Mouse (Mus musculus) liver, embryonic 15.5 days (tissue): ENCODE measurements around the gene Eif2ak4. TPM values are rescaled to one million over a fixed set of nuclear protein-coding genes. Genes with fewer than 3 reads are reported as not detected.

ENCODE experiments used
- ATAC-seq: fragments of 200-750 bp; cut with Nextera tagmentation; 2 replicates; pipeline ENCODE4 v1.8.0; 2017; ENCODE audit warnings: moderate number of reproducible peaks, mild to moderate bottlenecking, moderate library complexity; ENCODE audit not compliant: insufficient read depth
- H3K27ac ChIP-seq: fragments of 300-500 bp; sonication (generic); replicated peaks from 2 replicates; pipeline ENCODE4 v1.5.1; 2015; ENCODE audit warnings: mild to moderate bottlenecking, inconsistent platforms
- H3K27me3 ChIP-seq: fragments of 300-500 bp; sonication (generic); 2 replicates; pipeline ENCODE4 v1.6.1; 2015; ENCODE audit warnings: mild to moderate bottlenecking, inconsistent platforms
- H3K36me3 ChIP-seq: fragments of 300-500 bp; sonication (generic); replicated peaks from 2 replicates; pipeline ENCODE4 v1.6.1; 2015; ENCODE audit warnings: moderate library complexity, mild to moderate bottlenecking, inconsistent platforms
- H3K4me1 ChIP-seq: fragments of 300-500 bp; sonication (generic); replicated peaks from 2 replicates; pipeline ENCODE4 v1.6.1; 2015; ENCODE audit warnings: inconsistent platforms
- H3K4me2 ChIP-seq: fragments of 300-500 bp; sonication (generic); 2 replicates; pipeline ENCODE4 v1.6.1; 2015; ENCODE audit warnings: moderate library complexity, mild to moderate bottlenecking, inconsistent platforms
- H3K4me3 ChIP-seq: fragments of 300-500 bp; sonication (generic); replicated peaks from 2 replicates; pipeline ENCODE4 v1.5.1; 2015; ENCODE audit warnings: mild to moderate bottlenecking, inconsistent platforms
- H3K9ac ChIP-seq: fragments of 300-500 bp; sonication (generic); 2 replicates; pipeline ENCODE4 v1.6.1; 2015; ENCODE audit warnings: moderate library complexity, mild to moderate bottlenecking, inconsistent platforms
- H3K9me3 ChIP-seq: fragments of 300-500 bp; sonication (generic); replicated peaks from 2 replicates; pipeline ENCODE4 v1.6.1; 2016; ENCODE audit warnings: inconsistent platforms
- WGBS: fragments of 180-500 bp; shearing (Covaris S2); methylation state at CpG from one replicate; pipeline ENCODE4 v1.1.7; 2015; ENCODE audit warnings: mixed read lengths; ENCODE audit not compliant: insufficient replicate concordance; 5-methylcytosine and 5-hydroxymethylcytosine counted together
- polyA plus RNA-seq: library from polyadenylated mRNA; unstranded; fragments of >200 nt; fragmentation: Nextera tagmentation; extraction: Ambion mirVana; gene quantifications from 2 replicates; pipeline ENCODE4 v1.2.1, GENCODE M21; 2015

Gene Eif2ak4
- polyA plus RNA-seq: 3.6 and 3.9 TPM in 2 replicates

DNA sequence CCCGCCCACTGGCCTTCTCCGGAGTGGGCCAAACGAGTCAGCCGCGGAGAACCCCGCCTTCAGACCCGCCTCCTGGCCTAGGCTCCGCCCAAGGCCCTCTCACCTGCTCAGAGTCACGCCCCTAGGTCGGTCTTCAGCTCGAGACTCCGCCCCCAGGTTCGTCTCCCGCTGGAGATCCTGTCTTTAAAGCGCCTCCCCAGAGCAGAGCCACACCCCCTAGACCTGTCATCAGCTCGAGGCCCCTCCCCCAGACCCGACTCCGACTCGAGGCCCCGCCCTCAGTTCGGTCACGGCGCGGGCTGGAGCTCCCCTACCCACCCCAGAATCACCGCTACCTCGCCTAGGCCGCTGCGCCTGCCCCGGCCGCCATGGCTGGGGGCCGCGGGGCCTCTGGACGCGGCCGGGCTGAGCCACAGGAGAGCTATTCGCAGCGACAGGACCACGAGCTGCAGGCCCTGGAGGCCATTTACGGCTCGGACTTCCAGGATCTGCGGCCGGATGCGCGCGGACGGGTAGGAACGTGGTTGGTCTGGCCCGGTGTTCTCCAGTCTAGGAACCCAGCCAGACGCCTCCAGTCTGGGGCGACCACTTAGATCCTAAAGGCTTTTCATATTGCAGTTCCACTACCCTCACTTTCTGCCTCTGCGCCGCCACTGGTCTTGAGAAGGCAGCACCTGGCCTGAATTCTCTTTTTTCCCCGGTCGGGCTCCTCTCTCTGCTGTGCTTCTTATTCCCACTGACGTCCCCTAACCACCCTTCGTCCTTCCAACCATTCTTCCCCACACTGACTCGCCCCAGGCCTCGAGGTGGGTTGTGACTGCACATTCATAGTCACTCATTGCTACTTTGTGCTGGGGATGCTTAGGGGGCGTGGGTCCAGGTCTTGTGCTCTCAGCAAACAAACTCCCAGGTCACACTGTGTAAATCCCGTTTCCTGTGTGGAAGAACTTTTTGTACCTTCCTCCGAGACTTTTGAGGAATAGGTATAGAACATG is at the start of gene Eif2ak4:
TSS of gene Eif2ak4 (plus strand) at position 278 of the 995 bp plus-strand sequence.
- H3K4me3 ChIP-seq: peak within 1 kb of the TSS; percentile 78
- ATAC-seq: peak; percentile 98
- WGBS: under 1% methylated on average over 61 of the region's 61 CpGs
- no peaks in the 10 kb centered on the region for H3K36me3 ChIP-seq
- H3K27me3 ChIP-seq: no peaks in the 10 kb centered on the region
- H3K4me2 ChIP-seq: peak within 1 kb of the TSS; percentile 93
- H3K4me1 ChIP-seq: peaks cover 26% of the 10 kb centered on the region
- H3K27ac ChIP-seq: peak within 1 kb of the TSS; percentile 76
- H3K9me3 ChIP-seq: no peaks in the 10 kb centered on the region
- H3K9ac ChIP-seq: peak within 1 kb of the TSS; percentile 81

DNA sequence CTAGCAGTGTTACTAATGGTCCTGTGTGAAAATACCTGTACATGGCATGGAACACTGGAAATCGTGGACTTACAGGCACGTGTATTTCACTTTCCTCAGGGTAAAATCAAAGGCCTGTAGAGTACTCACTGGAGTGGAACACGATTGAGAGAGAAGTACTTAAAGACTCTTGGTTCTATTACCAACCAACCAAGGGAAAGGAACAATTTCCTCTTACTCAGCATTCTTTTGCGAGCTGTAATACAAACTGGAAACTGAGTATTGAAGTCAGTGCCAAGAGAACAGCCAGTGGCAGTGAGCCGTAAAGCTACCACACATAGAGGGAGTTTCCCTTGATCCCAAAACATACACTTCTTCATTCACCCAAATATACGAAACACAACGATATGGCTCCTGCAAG is 47.1 kb upstream of the Eif2ak4 start:
- H3K9me3 ChIP-seq: no peaks in the 10 kb centered on the region
- H3K27ac ChIP-seq: no peak overlapping the region
- H3K36me3 ChIP-seq: no peaks in the 10 kb centered on the region
- ATAC-seq: no peak
- H3K4me1 ChIP-seq: no peaks in the 10 kb centered on the region
- H3K4me2 ChIP-seq: no peak overlapping the region
- no peak overlapping the region for H3K9ac ChIP-seq
- H3K4me3 ChIP-seq: no peak overlapping the region
- H3K27me3 ChIP-seq: no peaks in the 10 kb centered on the region
- 57% methylated on average over 7 of the region's 7 CpGs for WGBS

DNA sequence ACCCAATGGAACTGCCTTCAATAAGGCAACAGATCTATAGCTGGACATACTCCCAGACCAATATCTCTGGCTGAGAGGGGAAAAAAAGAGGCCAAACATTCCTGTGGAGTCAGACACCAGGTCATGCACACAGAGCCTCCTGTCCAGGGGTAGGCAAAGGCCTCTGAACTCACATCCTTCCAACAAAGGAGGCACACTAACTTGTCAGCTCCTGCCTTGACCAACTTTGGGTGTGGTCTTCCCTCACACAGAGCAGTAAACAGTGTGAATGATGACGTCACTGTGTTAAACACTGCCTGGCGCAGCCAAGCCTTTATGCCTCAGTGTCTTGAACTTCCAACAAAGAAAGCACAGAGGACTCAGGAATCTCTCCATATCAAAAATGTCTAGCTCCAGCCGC is 44.5 kb upstream of the Eif2ak4 start:
- Histone ChIP-seq H3K9ac (no peak overlapping the region), H3K4me1 (no peaks in the 10 kb centered on the region), H3K4me2 (no peak overlapping the region), H3K9me3 (no peaks in the 10 kb centered on the region), H3K4me3 (no peak overlapping the region), H3K36me3 (no peaks in the 10 kb centered on the region), H3K27ac (no peak overlapping the region), H3K27me3 (no peaks in the 10 kb centered on the region)
- no peak for ATAC-seq
- WGBS: 44% methylated on average over 3 of the region's 3 CpGs

DNA sequence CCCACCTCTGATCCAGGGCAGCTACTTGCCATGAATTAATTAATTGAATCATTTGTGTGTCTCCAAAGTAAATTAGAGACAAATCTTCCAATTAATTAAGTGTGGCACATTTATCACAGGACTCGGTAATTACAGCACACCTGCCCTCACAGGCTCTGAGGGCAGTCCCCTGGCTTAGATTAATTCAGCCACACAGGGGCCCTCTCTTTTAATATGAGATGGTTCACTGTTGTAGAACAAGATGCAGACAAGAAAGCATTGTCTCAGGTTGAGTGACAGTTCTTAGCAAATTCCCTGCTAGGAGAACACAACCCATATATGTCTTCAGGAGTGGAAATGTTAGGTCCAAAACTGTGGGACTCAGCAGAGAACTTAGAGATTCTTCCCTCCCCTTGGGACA is 42.9 kb upstream of the Eif2ak4 start:
- Histone ChIP-seq H3K4me2 (no peak overlapping the region), H3K27ac (no peak overlapping the region), H3K36me3 (no peaks in the 10 kb centered on the region), H3K27me3 (no peaks in the 10 kb centered on the region), H3K9me3 (no peaks in the 10 kb centered on the region), H3K9ac (no peak overlapping the region), H3K4me1 (no peaks in the 10 kb centered on the region), H3K4me3 (no peak overlapping the region)
- no peak for ATAC-seq
- 59% methylated on average over 1 of the region's 1 CpGs for WGBS

DNA sequence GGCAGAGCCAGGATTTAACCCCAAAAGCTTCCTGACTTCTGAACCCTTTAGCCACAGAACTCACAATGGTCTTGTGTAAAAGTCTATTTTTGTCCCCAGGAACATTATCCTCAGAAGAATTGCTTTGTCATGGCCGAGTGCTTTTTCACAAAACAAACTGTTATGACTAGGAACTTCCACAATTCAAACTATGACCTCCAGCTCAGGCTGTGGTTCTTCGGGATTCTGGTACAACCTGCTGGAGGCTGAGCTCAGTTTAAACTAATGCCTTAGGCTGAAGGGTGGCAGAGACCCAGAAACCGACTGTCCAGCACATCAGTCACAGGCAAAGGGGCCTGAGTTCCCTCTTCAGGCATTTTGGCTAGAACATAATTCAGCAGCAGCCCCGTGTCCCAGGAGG is 34.9 kb upstream of the Eif2ak4 start:
- Histone ChIP-seq H3K4me2 (no peak overlapping the region), H3K36me3 (no peaks in the 10 kb centered on the region), H3K27ac (no peak overlapping the region), H3K4me1 (no peaks in the 10 kb centered on the region), H3K9ac (no peak overlapping the region), H3K27me3 (no peaks in the 10 kb centered on the region), H3K4me3 (no peak overlapping the region), H3K9me3 (no peaks in the 10 kb centered on the region)
- ATAC-seq: no peak
- 22% methylated on average over 4 of the region's 4 CpGs for WGBS

DNA sequence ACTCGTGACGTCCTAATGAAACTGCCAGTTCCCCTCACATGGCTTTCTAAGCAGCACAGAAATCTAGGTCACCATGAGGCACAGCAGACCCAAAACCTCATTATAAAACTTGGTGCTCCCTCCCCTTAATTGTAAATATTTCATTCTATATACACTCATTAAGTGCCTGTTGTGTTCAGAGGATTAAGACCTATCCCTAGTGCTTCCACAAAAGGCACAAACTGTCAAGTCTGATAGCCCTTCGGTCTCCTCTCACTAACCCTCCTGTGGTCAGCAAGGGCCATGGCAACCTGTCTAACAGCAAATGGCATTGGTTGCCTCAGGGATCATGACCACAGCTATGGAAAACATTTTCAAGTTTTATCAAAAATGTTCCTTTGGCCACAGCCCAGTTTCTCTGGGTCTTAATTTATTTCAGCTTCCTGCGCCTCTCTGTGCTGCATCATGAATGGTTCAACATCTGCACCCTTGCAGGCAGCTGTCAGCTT is 34.5 kb upstream of the Eif2ak4 start:
- Histone ChIP-seq H3K36me3 (no peaks in the 10 kb centered on the region), H3K9ac (no peak overlapping the region), H3K27me3 (no peaks in the 10 kb centered on the region), H3K4me2 (no peak overlapping the region), H3K4me1 (no peaks in the 10 kb centered on the region), H3K9me3 (no peaks in the 10 kb centered on the region), H3K4me3 (no peak overlapping the region), H3K27ac (no peak overlapping the region)
- ATAC-seq: no peak
- 57% methylated on average over 4 of the region's 4 CpGs for WGBS

DNA sequence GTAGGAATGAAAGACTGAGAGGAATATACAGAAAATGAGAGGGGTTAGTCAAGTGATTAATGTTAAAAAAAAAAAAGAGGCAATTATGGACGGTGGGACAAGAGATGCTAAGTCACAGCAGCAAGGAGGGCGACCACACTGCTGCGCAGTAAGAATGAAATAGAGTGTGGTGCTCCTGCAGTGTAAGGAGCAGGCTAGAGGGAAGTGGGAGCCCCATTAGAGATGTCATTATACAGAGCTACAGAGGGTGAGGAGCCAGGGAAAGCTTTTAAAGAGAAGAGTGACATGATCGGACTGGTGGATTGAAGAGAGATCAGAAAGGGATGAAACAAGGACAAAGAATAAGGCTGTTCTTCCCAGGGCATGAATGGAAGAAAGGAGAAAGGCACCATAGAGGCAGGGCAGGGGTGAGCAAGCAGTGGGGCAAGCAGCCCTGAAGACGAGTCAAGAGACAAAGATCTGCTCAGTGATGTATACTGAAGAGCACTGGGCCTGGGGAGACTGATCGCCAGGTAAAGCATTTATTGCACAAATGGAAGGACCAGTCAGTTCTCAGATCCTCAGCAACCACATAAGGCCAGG is 33.2 kb upstream of the Eif2ak4 start:
- ATAC-seq: no peak
- Histone ChIP-seq H3K36me3 (no peaks in the 10 kb centered on the region), H3K9ac (no peak overlapping the region), H3K4me2 (no peak overlapping the region), H3K4me3 (no peak overlapping the region), H3K9me3 (no peaks in the 10 kb centered on the region), H3K27me3 (no peaks in the 10 kb centered on the region), H3K27ac (no peak overlapping the region), H3K4me1 (no peaks in the 10 kb centered on the region)
- WGBS: 66% methylated on average over 6 of the region's 6 CpGs

DNA sequence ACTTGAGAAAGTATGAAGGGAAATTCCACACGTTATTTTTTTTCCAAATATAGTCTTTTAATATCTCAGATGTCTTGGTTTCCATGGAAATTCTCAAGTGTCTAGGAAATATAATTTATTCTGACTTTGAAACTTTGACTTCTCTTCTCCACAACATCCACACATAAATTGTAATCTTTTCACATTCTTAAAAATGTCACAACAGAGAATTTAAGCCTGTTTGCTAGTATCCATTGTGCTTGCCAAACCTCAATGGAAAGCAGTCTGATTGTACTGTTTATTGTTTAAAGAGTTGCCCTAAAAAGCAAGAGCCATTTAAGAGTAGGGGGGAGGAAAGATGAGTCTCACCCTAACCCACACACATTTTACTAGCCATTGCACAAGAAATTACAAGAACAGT is 16.6 kb upstream of the Eif2ak4 start:
- Histone ChIP-seq H3K4me3 (no peak overlapping the region), H3K9me3 (no peaks in the 10 kb centered on the region), H3K9ac (no peak overlapping the region), H3K4me1 (peaks cover 18% of the 10 kb centered on the region), H3K4me2 (no peak overlapping the region), H3K27ac (no peak overlapping the region), H3K36me3 (no peaks in the 10 kb centered on the region), H3K27me3 (peaks cover 64% of the 10 kb centered on the region)
- WGBS: 30% methylated on average over 1 of the region's 1 CpGs
- ATAC-seq: no peak

DNA sequence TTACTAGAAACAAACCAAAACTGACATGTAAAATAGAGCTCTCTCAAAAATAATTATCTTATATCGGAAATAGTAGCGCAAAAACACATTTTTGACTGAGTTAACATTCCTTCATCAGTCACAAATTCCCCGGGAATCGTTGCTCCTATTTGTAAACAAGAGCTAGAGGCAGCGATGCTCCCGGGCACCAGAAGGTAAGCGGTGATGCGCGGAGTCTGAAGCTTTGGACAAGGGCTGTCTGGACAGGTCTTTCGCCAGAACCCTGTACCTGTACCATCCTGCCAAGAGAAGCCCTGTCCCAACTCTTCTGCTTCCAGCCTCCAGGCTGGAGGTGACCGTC is 15.9 kb upstream of the Eif2ak4 start:
- peak overlapping the region; percentile 46 for H3K4me3 ChIP-seq
- WGBS: 9% methylated on average over 11 of the region's 11 CpGs
- no peak for ATAC-seq
- peaks cover 64% of the 10 kb centered on the region for H3K27me3 ChIP-seq
- H3K4me1 ChIP-seq: peaks cover 18% of the 10 kb centered on the region
- no peaks in the 10 kb centered on the region for H3K36me3 ChIP-seq
- H3K9ac ChIP-seq: no peak overlapping the region
- H3K4me2 ChIP-seq: peak overlapping the region; percentile 75
- no peaks in the 10 kb centered on the region for H3K9me3 ChIP-seq
- no peak overlapping the region for H3K27ac ChIP-seq

DNA sequence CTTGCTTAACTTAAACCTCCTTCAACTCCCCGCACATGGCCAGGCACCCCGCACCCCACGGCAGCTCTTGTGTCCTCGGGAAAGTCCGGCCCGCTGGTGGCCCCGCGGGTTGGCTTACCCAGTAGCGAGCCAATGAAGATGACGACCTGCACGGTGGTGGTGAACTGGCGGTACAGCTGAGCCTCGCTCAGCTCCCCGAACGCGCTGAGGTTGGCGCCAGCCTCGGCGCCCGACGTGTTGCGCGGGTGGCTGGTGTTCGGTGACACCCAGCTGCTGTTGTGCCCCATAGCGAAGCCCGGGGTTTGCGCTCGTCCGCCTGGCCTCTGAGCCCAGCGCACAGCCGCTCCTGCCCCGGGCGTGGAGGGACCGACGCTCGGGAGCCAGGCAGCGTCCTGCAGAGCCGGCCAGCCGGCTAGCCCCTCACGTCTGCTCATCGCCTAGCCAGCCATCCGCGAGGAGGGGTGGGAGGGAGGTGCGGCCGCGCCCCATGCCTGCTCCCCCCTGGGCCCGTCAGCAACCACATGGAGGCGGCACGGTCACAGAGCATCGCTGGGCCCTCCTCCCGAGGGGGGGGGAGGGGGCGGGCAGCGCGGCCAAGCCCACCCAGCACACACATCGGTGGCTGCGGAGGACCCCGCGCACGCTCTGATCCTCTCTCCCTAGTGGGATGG is 15.4 kb upstream of the Eif2ak4 start, which contains the start of gene Gpr176:
TSS of gene Gpr176 (minus strand) at position 519 of the 671 bp plus-strand sequence.
- Histone ChIP-seq H3K27me3 (peaks cover 64% of the 10 kb centered on the region), H3K4me2 (peak within 1 kb of the TSS; percentile 75), H3K9me3 (no peaks in the 10 kb centered on the region), H3K27ac (no peak within 1 kb of the TSS), H3K4me3 (peak within 1 kb of the TSS; percentile 46), H3K9ac (no peak within 1 kb of the TSS), H3K36me3 (no peaks in the 10 kb centered on the region), H3K4me1 (peaks cover 18% of the 10 kb centered on the region)
- peak; percentile 68 for ATAC-seq
- whole genome bisulfite sequencing: 1% methylated on average over 56 of the region's 59 CpGs
